Mouse (Mus musculus): ENCODE results near the gene Xpa.

GRCm38 (mm10) chr4:46137629-46138286, 58.4 kb downstream of the Xpa start:
- TF ChIP-seq POLR2A (IDR thresholded peaks at IDR 0.05; ENCODE audit: borderline replicate concordance, insufficient read depth, low read length) (no peak), CTCF (IDR thresholded peaks at IDR 0.05; ENCODE audit: borderline replicate concordance, insufficient read depth, low read depth, low read length) (no peak)

All from cerebellum, adult 2 months (tissue).